Mouse (Mus musculus) heart, postnatal 0 days (tissue): ENCODE measurements around the gene BC034090.

Experiments used
- CTCF ChIP-seq: IDR thresholded peaks from 2 replicates; pipeline ENCODE4 v1.5.1; 2016; ENCODE audit warnings: antibody characterized with exemption, control low read depth, low read depth
- EP300 ChIP-seq: IDR thresholded peaks from 2 replicates; pipeline ENCODE4 v1.6.1; 2016; ENCODE audit warnings: antibody characterized with exemption, low read depth

DNA sequence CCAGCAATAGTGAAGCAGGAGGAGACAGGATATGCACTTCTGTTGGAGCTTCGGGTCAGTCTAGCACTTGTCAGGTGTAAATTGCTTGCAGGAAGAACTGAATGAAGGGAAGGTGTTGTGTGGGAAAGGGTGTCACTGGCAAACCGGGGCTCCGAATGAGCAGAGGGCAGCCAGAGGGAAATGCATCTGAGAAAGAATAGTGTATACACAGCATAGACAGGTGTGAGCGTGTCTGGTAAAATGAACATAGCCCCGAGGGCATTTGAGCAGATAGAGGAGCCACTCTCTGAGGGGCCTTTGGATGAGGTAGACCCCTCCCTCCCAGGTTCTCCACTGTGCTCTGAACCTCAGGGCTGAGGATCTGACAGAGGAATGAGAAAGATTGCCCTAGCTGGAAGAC, 3.8 kb upstream of the BC034090 start:
- TF ChIP-seq CTCF (no peak), EP300 (no peak)
